Mouse (Mus musculus) urinary bladder, postnatal 0 days (tissue): Measurements from ENCODE around the gene Gm13695. TPM values are rescaled to one million over a fixed set of nuclear protein-coding genes. Genes with fewer than 3 reads are reported as not detected.

ENCODE experiments used
- polyA plus RNA-seq: library from polyadenylated mRNA; unstranded; fragments of >200 nt; fragmentation: Nextera tagmentation; extraction: Ambion mirVana; gene quantifications from 2 replicates; pipeline ENCODE4 v1.2.1, GENCODE M21; 2015

Gm13695 gene
- polyA plus RNA-seq = not detected in 2 replicates

DNA sequence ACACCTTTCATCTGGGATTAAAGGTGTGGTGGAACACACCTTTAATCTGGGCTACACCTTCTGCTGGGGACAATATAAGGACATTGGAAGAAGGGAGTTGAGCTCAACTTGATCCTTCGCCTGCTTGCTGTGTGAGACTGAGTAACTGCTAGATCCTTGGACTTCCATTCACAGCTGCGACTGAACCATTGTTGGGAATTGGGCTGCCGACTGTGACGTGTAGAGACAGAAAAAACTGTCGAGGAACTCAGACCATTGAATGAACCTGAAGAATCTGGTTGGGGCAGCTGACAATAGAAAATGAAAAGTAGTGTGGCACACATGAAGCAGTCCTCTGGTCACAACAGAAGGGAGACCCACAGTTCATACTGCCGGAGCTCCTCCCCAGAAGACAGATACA, at the start of gene Gm13695:
Gene Gm13695 (plus strand): TSS at position 301 of the 400 bp plus-strand sequence.

DNA sequence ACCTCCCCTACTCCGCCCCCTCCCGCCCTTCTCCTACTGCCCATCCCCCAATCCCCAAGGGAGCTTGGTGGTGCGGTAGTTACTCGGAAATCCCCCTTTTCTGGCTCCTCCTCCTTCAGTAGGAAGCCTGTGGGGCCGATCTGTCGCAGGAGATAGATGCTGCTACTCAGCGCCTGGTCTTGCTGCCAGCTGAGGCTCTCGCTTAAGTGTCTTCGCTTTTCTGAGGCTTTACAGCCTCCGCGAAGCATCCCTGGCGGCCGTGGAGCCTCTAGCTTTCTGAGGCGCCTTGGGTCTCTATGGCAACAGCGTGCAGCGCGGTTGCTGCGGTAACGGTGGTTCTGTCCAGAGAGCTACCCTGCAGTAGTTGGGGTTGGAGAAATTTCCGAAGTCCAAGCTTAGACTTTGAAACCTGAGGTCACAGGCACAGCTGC, 26.2 kb upstream of the Gm13695 start, which contains the start of gene Zswim2:
Gene Zswim2 (minus strand): TSS at position 298 of the 431 bp plus-strand sequence.

DNA sequence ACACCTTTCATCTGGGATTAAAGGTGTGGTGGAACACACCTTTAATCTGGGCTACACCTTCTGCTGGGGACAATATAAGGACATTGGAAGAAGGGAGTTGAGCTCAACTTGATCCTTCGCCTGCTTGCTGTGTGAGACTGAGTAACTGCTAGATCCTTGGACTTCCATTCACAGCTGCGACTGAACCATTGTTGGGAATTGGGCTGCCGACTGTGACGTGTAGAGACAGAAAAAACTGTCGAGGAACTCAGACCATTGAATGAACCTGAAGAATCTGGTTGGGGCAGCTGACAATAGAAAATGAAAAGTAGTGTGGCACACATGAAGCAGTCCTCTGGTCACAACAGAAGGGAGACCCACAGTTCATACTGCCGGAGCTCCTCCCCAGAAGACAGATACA, 11.7 kb upstream of the Gm13695 start, which contains the start of gene Gm13698:
Gene Gm13698 (plus strand): TSS at position 301 of the 400 bp plus-strand sequence.

DNA sequence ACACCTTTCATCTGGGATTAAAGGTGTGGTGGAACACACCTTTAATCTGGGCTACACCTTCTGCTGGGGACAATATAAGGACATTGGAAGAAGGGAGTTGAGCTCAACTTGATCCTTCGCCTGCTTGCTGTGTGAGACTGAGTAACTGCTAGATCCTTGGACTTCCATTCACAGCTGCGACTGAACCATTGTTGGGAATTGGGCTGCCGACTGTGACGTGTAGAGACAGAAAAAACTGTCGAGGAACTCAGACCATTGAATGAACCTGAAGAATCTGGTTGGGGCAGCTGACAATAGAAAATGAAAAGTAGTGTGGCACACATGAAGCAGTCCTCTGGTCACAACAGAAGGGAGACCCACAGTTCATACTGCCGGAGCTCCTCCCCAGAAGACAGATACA, 5.9 kb upstream of the Gm13695 start, which contains the start of gene Gm13693:
Gene Gm13693 (plus strand): TSS at position 301 of the 400 bp plus-strand sequence.

DNA sequence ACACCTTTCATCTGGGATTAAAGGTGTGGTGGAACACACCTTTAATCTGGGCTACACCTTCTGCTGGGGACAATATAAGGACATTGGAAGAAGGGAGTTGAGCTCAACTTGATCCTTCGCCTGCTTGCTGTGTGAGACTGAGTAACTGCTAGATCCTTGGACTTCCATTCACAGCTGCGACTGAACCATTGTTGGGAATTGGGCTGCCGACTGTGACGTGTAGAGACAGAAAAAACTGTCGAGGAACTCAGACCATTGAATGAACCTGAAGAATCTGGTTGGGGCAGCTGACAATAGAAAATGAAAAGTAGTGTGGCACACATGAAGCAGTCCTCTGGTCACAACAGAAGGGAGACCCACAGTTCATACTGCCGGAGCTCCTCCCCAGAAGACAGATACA, 5.7 kb downstream of the Gm13695 start, which contains the start of gene Gm13696:
Gene Gm13696 (plus strand): TSS at position 301 of the 400 bp plus-strand sequence.

DNA sequence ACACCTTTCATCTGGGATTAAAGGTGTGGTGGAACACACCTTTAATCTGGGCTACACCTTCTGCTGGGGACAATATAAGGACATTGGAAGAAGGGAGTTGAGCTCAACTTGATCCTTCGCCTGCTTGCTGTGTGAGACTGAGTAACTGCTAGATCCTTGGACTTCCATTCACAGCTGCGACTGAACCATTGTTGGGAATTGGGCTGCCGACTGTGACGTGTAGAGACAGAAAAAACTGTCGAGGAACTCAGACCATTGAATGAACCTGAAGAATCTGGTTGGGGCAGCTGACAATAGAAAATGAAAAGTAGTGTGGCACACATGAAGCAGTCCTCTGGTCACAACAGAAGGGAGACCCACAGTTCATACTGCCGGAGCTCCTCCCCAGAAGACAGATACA, 11.5 kb downstream of the Gm13695 start, which contains the start of gene Gm13694:
Gene Gm13694 (plus strand): TSS at position 301 of the 400 bp plus-strand sequence.

DNA sequence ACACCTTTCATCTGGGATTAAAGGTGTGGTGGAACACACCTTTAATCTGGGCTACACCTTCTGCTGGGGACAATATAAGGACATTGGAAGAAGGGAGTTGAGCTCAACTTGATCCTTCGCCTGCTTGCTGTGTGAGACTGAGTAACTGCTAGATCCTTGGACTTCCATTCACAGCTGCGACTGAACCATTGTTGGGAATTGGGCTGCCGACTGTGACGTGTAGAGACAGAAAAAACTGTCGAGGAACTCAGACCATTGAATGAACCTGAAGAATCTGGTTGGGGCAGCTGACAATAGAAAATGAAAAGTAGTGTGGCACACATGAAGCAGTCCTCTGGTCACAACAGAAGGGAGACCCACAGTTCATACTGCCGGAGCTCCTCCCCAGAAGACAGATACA, 17.3 kb downstream of the Gm13695 start, which contains the start of gene Gm13697:
Gene Gm13697 (plus strand): TSS at position 301 of the 400 bp plus-strand sequence.

DNA sequence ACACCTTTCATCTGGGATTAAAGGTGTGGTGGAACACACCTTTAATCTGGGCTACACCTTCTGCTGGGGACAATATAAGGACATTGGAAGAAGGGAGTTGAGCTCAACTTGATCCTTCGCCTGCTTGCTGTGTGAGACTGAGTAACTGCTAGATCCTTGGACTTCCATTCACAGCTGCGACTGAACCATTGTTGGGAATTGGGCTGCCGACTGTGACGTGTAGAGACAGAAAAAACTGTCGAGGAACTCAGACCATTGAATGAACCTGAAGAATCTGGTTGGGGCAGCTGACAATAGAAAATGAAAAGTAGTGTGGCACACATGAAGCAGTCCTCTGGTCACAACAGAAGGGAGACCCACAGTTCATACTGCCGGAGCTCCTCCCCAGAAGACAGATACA, 23.1 kb downstream of the Gm13695 start, which contains the start of gene Gm13691:
Gene Gm13691 (plus strand): TSS at position 301 of the 400 bp plus-strand sequence.

Other genes with a start within 250 kb of the Gm13695 start
- 85.5 and 107 TPM in 2 replicates for gene Itgav, start 242.9 kb upstream of the Gm13695 start, polyA plus RNA-seq
- gene Fam171b, start 154.7 kb upstream of the Gm13695 start, polyA plus RNA-seq = 1.9 and 2.7 TPM in 2 replicates
- not detected in 2 replicates for gene Zswim2, start 26.1 kb upstream of the Gm13695 start, polyA plus RNA-seq
- gene Gm13698, start 11.6 kb upstream of the Gm13695 start, polyA plus RNA-seq = not detected in 2 replicates
- gene Gm13693, start 5.8 kb upstream of the Gm13695 start, polyA plus RNA-seq = not detected in 2 replicates
- gene Gm13696, start 5.8 kb downstream of the Gm13695 start, polyA plus RNA-seq = not detected in 2 replicates
- not detected in 2 replicates for gene Gm13694, start 11.6 kb downstream of the Gm13695 start, polyA plus RNA-seq
- not detected in 2 replicates for gene Gm13697, start 17.4 kb downstream of the Gm13695 start, polyA plus RNA-seq
- not detected in 2 replicates for gene Gm13691, start 23.2 kb downstream of the Gm13695 start, polyA plus RNA-seq